Mouse (Mus musculus): ENCODE measurements at regions not wholly inside any gene's neighbourhood (a gene's known extent, or its start where the extent isn't known, plus 50 kb on each side); places are given as distances from the start of the nearest gene placed in this dataset.
A peak's percentile ranks its signal among the peaks of the same experiment; 100 is the strongest.

GRCm38 (mm10) chr9:112370746-112371145 lies 135.0 kb upstream of the Arpp21 start:
- ATAC-seq = no peak
- no peak overlapping the region for H3K4me3 ChIP-seq (ENCODE audit: low read depth, low read length)
- 73% methylated on average over 1 of the region's 1 CpGs for WGBS
- no peak overlapping the region for H3K9ac ChIP-seq (ENCODE audit: low read length)
- H3K4me1 ChIP-seq (ENCODE audit: control insufficient read depth, insufficient read depth, low read length) = no peaks in the 10 kb centered on the region
- H3K36me3 ChIP-seq (ENCODE audit: control insufficient read depth, insufficient read depth, low read length) = no peaks in the 10 kb centered on the region
- H3K9me3 ChIP-seq (replicated peaks; ENCODE audit: control insufficient read depth, low read length) = no peaks in the 10 kb centered on the region
- no peaks in the 10 kb centered on the region for H3K27me3 ChIP-seq (replicated peaks; ENCODE audit: control insufficient read depth, insufficient read depth, low read length)
- H3K27ac ChIP-seq (ENCODE audit: low read depth, low read length) = no peak overlapping the region
- DNase-seq (ENCODE audit: low spot score) = no peak
- H3K4me2 ChIP-seq (ENCODE audit: low read length) = no peak overlapping the region

- H3K4me2 ChIP-seq (ENCODE audit: low read length) = no peak overlapping the region
- no peaks in the 10 kb centered on the region for H3K4me1 ChIP-seq (ENCODE audit: control insufficient read depth, insufficient read depth, low read length)
- DNase-seq (ENCODE audit: low spot score) (no peak), ATAC-seq (no peak)
- H3K9ac ChIP-seq (ENCODE audit: low read length) = no peak overlapping the region
- H3K36me3 ChIP-seq (ENCODE audit: control insufficient read depth, insufficient read depth, low read length) = no peaks in the 10 kb centered on the region
- H3K27ac ChIP-seq (ENCODE audit: low read depth, low read length) = no peak overlapping the region
- no peaks in the 10 kb centered on the region for H3K27me3 ChIP-seq (replicated peaks; ENCODE audit: control insufficient read depth, insufficient read depth, low read length)
- no peak overlapping the region for H3K4me3 ChIP-seq (ENCODE audit: low read depth, low read length)
- no peaks in the 10 kb centered on the region for H3K9me3 ChIP-seq (replicated peaks; ENCODE audit: control insufficient read depth, low read length)
These were observed 131.6 kb upstream of the Arpp21 start for GRCm38 (mm10) chr9:112367291-112367690.

- no peak overlapping the region for H3K4me3 ChIP-seq (ENCODE audit: low read depth, low read length)
- no peaks in the 10 kb centered on the region for H3K27me3 ChIP-seq (replicated peaks; ENCODE audit: control insufficient read depth, insufficient read depth, low read length)
- H3K27ac ChIP-seq (ENCODE audit: low read depth, low read length) = no peak overlapping the region
- peak; percentile 24 for DNase-seq (ENCODE audit: low spot score)
- no peak overlapping the region for H3K4me2 ChIP-seq (ENCODE audit: low read length)
- no peaks in the 10 kb centered on the region for H3K9me3 ChIP-seq (replicated peaks; ENCODE audit: control insufficient read depth, low read length)
- no peak overlapping the region for H3K9ac ChIP-seq (ENCODE audit: low read length)
- 87% methylated on average over 3 of the region's 3 CpGs for WGBS
- H3K4me1 ChIP-seq (ENCODE audit: control insufficient read depth, insufficient read depth, low read length) = peaks cover 4% of the 10 kb centered on the region
- no peak for ATAC-seq
- H3K36me3 ChIP-seq (ENCODE audit: control insufficient read depth, insufficient read depth, low read length) = no peaks in the 10 kb centered on the region
These were observed 125.6 kb upstream of the Arpp21 start for GRCm38 (mm10) chr9:112361355-112361754.

- peak; percentile 54; the same call in 1 of the 2 replicates for ATAC-seq
- Histone ChIP-seq H3K9me3 (replicated peaks; ENCODE audit: control insufficient read depth, low read length) (no peaks in the 10 kb centered on the region), H3K4me1 (ENCODE audit: control insufficient read depth, insufficient read depth, low read length) (peaks cover 4% of the 10 kb centered on the region), H3K9ac (ENCODE audit: low read length) (no peak overlapping the region), H3K4me3 (ENCODE audit: low read depth, low read length) (no peak overlapping the region), H3K4me2 (ENCODE audit: low read length) (0 out of 2 replicates have a peak overlapping the region, but pooled peaks have one; percentile 2), H3K36me3 (ENCODE audit: control insufficient read depth, insufficient read depth, low read length) (no peaks in the 10 kb centered on the region), H3K27ac (ENCODE audit: low read depth, low read length) (peak overlapping the region; percentile 50; the same call in 1 of the 2 replicates), H3K27me3 (replicated peaks; ENCODE audit: control insufficient read depth, insufficient read depth, low read length) (no peaks in the 10 kb centered on the region)
- DNase-seq (ENCODE audit: low spot score) = peak; percentile 31
- WGBS = 2% methylated on average over 5 of the region's 5 CpGs
These were observed 123.1 kb upstream of the Arpp21 start for GRCm38 (mm10) chr9:112358711-112359298.

- ATAC-seq = no peak
- Histone ChIP-seq H3K27me3 (replicated peaks; ENCODE audit: control insufficient read depth, insufficient read depth, low read length) (no peaks in the 10 kb centered on the region), H3K9ac (ENCODE audit: low read length) (no peak overlapping the region), H3K27ac (ENCODE audit: low read depth, low read length) (no peak overlapping the region), H3K36me3 (ENCODE audit: control insufficient read depth, insufficient read depth, low read length) (no peaks in the 10 kb centered on the region), H3K4me1 (ENCODE audit: control insufficient read depth, insufficient read depth, low read length) (no peaks in the 10 kb centered on the region; the same call in 1 of the 2 replicates), H3K9me3 (replicated peaks; ENCODE audit: control insufficient read depth, low read length) (no peaks in the 10 kb centered on the region), H3K4me2 (ENCODE audit: low read length) (no peak overlapping the region), H3K4me3 (ENCODE audit: low read depth, low read length) (no peak overlapping the region)
- DNase-seq (ENCODE audit: low spot score) = no peak
- 85% methylated on average over 3 of the region's 3 CpGs for WGBS
These were observed 117.5 kb upstream of the Arpp21 start for GRCm38 (mm10) chr9:112353196-112353595.

GRCm38 (mm10) chr9:112348942-112349341 lies 113.2 kb upstream of the Arpp21 start:
- Histone ChIP-seq H3K4me3 (ENCODE audit: low read depth, low read length) (no peak overlapping the region), H3K4me2 (ENCODE audit: low read length) (no peak overlapping the region), H3K9me3 (replicated peaks; ENCODE audit: control insufficient read depth, low read length) (no peaks in the 10 kb centered on the region)

GRCm38 (mm10) chr9:112344792-112345191 lies 109.1 kb upstream of the Arpp21 start:
- ATAC-seq = no peak
- Histone ChIP-seq H3K27ac (ENCODE audit: low read depth, low read length) (no peak overlapping the region), H3K36me3 (ENCODE audit: control insufficient read depth, insufficient read depth, low read length) (no peaks in the 10 kb centered on the region), H3K4me2 (ENCODE audit: low read length) (no peak overlapping the region), H3K4me3 (ENCODE audit: low read depth, low read length) (no peak overlapping the region), H3K9me3 (replicated peaks; ENCODE audit: control insufficient read depth, low read length) (no peaks in the 10 kb centered on the region), H3K27me3 (replicated peaks; ENCODE audit: control insufficient read depth, insufficient read depth, low read length) (no peaks in the 10 kb centered on the region), H3K4me1 (ENCODE audit: control insufficient read depth, insufficient read depth, low read length) (no peaks in the 10 kb centered on the region), H3K9ac (ENCODE audit: low read length) (no peak overlapping the region)
- WGBS = 70% methylated on average over 1 of the region's 1 CpGs
- DNase-seq (ENCODE audit: low spot score) = no peak

More at GRCm38 (mm10) chr9:112348942-112349341, 113.2 kb upstream of the Arpp21 start:
- DNase-seq (ENCODE audit: low spot score) = no peak
- H3K27ac ChIP-seq (ENCODE audit: low read depth, low read length) = no peak overlapping the region
- H3K27me3 ChIP-seq (replicated peaks; ENCODE audit: control insufficient read depth, insufficient read depth, low read length) = no peaks in the 10 kb centered on the region
- H3K9ac ChIP-seq (ENCODE audit: low read length) = no peak overlapping the region
- H3K36me3 ChIP-seq (ENCODE audit: control insufficient read depth, insufficient read depth, low read length) = no peaks in the 10 kb centered on the region
- ATAC-seq = no peak
- no peaks in the 10 kb centered on the region for H3K4me1 ChIP-seq (ENCODE audit: control insufficient read depth, insufficient read depth, low read length)

- Histone ChIP-seq H3K4me1 (ENCODE audit: control insufficient read depth, insufficient read depth, low read length) (no peaks in the 10 kb centered on the region), H3K4me3 (ENCODE audit: low read depth, low read length) (no peak overlapping the region), H3K27me3 (replicated peaks; ENCODE audit: control insufficient read depth, insufficient read depth, low read length) (no peaks in the 10 kb centered on the region), H3K9ac (ENCODE audit: low read length) (no peak overlapping the region), H3K36me3 (ENCODE audit: control insufficient read depth, insufficient read depth, low read length) (no peaks in the 10 kb centered on the region), H3K4me2 (ENCODE audit: low read length) (no peak overlapping the region), H3K9me3 (replicated peaks; ENCODE audit: control insufficient read depth, low read length) (no peaks in the 10 kb centered on the region), H3K27ac (ENCODE audit: low read depth, low read length) (no peak overlapping the region)
- DNase-seq (ENCODE audit: low spot score) = no peak
- 77% methylated on average over 2 of the region's 2 CpGs for WGBS
- no peak for ATAC-seq
These were observed 104.6 kb upstream of the Arpp21 start for GRCm38 (mm10) chr9:112340363-112340762.

GRCm38 (mm10) chr9:112320016-112320415 lies 84.3 kb upstream of the Arpp21 start:
- 67% methylated on average over 5 of the region's 5 CpGs for WGBS
- ATAC-seq = no peak

More at GRCm38 (mm10) chr9:112320016-112320415, 84.3 kb upstream of the Arpp21 start:
- H3K9me3 ChIP-seq (replicated peaks; ENCODE audit: control insufficient read depth, low read length) = no peaks in the 10 kb centered on the region
- no peak overlapping the region for H3K4me2 ChIP-seq (ENCODE audit: low read length)
- H3K27ac ChIP-seq (ENCODE audit: low read depth, low read length) = no peak overlapping the region
- no peak overlapping the region for H3K9ac ChIP-seq (ENCODE audit: low read length)
- no peaks in the 10 kb centered on the region for H3K4me1 ChIP-seq (ENCODE audit: control insufficient read depth, insufficient read depth, low read length)
- H3K4me3 ChIP-seq (ENCODE audit: low read depth, low read length) = no peak overlapping the region
- no peaks in the 10 kb centered on the region for H3K36me3 ChIP-seq (ENCODE audit: control insufficient read depth, insufficient read depth, low read length)
- DNase-seq (ENCODE audit: low spot score) = no peak
- H3K27me3 ChIP-seq (replicated peaks; ENCODE audit: control insufficient read depth, insufficient read depth, low read length) = no peaks in the 10 kb centered on the region
